Mouse (Mus musculus) embryonic fibroblast, embryonic 13.5 days (primary cell): ENCODE measurements at regions not wholly inside any gene's neighbourhood (a gene's known extent, or its start where the extent isn't known, plus 50 kb on each side); places are given as distances from the start of the nearest gene placed in this dataset.

Source experiments
- CTCF ChIP-seq: IDR thresholded peaks from 2 replicates; pipeline ENCODE4 v1.5.1; 2011; ENCODE audit warnings: mild to moderate bottlenecking, control low read depth, low read length, moderate library complexity, borderline replicate concordance; ENCODE audit not compliant: insufficient read depth
- POLR2A ChIP-seq: IDR thresholded peaks from 2 replicates; pipeline ENCODE4 v1.6.1; 2011; ENCODE audit warnings: low read depth, mild to moderate bottlenecking, control low read depth, low read length, moderate library complexity

GRCm38 (mm10) chr1:156999272-156999671 is 59.8 kb upstream of the Ralgps2 start:
- TF ChIP-seq POLR2A (no peak), CTCF (no peak)
